Mouse (Mus musculus): ENCODE data around the gene Pde4c. TPM values are rescaled to one million over a fixed set of nuclear protein-coding genes. Genes with fewer than 3 reads are reported as not detected.

The Pde4c gene
- polyA plus RNA-seq, 1 experiment from 2014 or later, result 0.21 TPM

- Histone ChIP-seq H3K27me3 (0 out of 2 replicates have a peak, but pooled peaks cover 3% of the 10 kb centered on the region), H3K4me3 (peak overlapping the region; percentile 60), H3K4me2 (peak overlapping the region; percentile 86), H3K36me3 (peaks cover 4% of the 10 kb centered on the region; the same call in 1 of the 2 replicates), H3K27ac (replicated peaks) (peak overlapping the region; percentile 89), H3K9me3 (no peaks in the 10 kb centered on the region), H3K4me1 (replicated peaks) (peaks cover 60% of the 10 kb centered on the region), H3K9ac (peak overlapping the region; percentile 75)
- under 1% methylated on average over 20 of the region's 20 CpGs for WGBS
- no peak; the same call in 1 of the 2 replicates for ATAC-seq (ENCODE audit: low FRiP score, low read depth)
These were observed 69.2 kb downstream of the Pde4c start for GRCm38 (mm10) chr8:70792700-70793099.

- Histone ChIP-seq H3K9ac (no peak overlapping the region), H3K4me2 (no peak overlapping the region), H3K9me3 (no peaks in the 10 kb centered on the region), H3K4me1 (replicated peaks) (peaks cover 58% of the 10 kb centered on the region), H3K4me3 (no peak overlapping the region), H3K27ac (replicated peaks) (no peak overlapping the region), H3K27me3 (peaks cover 6% of the 10 kb centered on the region), H3K36me3 (no peaks in the 10 kb centered on the region)
- WGBS, result 96% methylated on average over 2 of the region's 2 CpGs
- ATAC-seq (ENCODE audit: low FRiP score, low read depth), result no peak
These were observed 70.7 kb downstream of the Pde4c start for GRCm38 (mm10) chr8:70794215-70794614.

- Histone ChIP-seq H3K4me2 (0 out of 2 replicates have a peak overlapping the region, but pooled peaks have one; percentile 97), H3K9ac (no peak overlapping the region), H3K4me1 (replicated peaks) (peaks cover 56% of the 10 kb centered on the region), H3K27ac (replicated peaks) (no peak overlapping the region), H3K9me3 (no peaks in the 10 kb centered on the region), H3K36me3 (no peaks in the 10 kb centered on the region), H3K4me3 (no peak overlapping the region), H3K27me3 (peaks cover 12% of the 10 kb centered on the region)
- WGBS, result 86% methylated on average over 2 of the region's 2 CpGs
- ATAC-seq (ENCODE audit: low FRiP score, low read depth), result no peak
These were observed 71.8 kb downstream of the Pde4c start for GRCm38 (mm10) chr8:70795370-70795769.

- Histone ChIP-seq H3K9me3 (no peaks in the 10 kb centered on the region), H3K36me3 (no peaks in the 10 kb centered on the region), H3K4me2 (peak overlapping the region; percentile 97), H3K9ac (peak overlapping the region; percentile 69), H3K27me3 (peaks cover 12% of the 10 kb centered on the region), H3K4me1 (replicated peaks) (peaks cover 47% of the 10 kb centered on the region), H3K27ac (replicated peaks) (peak overlapping the region; percentile 50; the same call in 1 of the 2 replicates), H3K4me3 (peak overlapping the region; percentile 67)
- ATAC-seq (ENCODE audit: low FRiP score, low read depth), result peak; percentile 0; the same call in 1 of the 2 replicates
- under 1% methylated on average over 54 of the region's 54 CpGs for WGBS
These were observed 73.0 kb downstream of the Pde4c start for GRCm38 (mm10) chr8:70796403-70797080.

GRCm38 (mm10) chr8:70797081-70798070 is 73.9 kb downstream of the Pde4c start:
- 0 out of 2 replicates have a peak overlapping the region, but pooled peaks have one; percentile 30 for H3K27ac ChIP-seq (replicated peaks)

GRCm38 (mm10) chr8:70798281-70798680 is 74.8 kb downstream of the Pde4c start:
- peak overlapping the region; percentile 97 for H3K4me2 ChIP-seq
- peak overlapping the region; percentile 67 for H3K4me3 ChIP-seq
- 8% methylated on average over 15 of the region's 15 CpGs for WGBS
- peaks cover 28% of the 10 kb centered on the region for H3K27me3 ChIP-seq
- no peak for ATAC-seq (ENCODE audit: low FRiP score, low read depth)
- no peak overlapping the region for H3K9ac ChIP-seq
- H3K27ac ChIP-seq (replicated peaks), result no peak overlapping the region
- H3K36me3 ChIP-seq, result no peaks in the 10 kb centered on the region
- H3K9me3 ChIP-seq, result no peaks in the 10 kb centered on the region
- peaks cover 33% of the 10 kb centered on the region for H3K4me1 ChIP-seq (replicated peaks)

More at GRCm38 (mm10) chr8:70797081-70798070, 73.9 kb downstream of the Pde4c start:
- H3K36me3 ChIP-seq, result no peaks in the 10 kb centered on the region
- peak overlapping the region; percentile 97 for H3K4me2 ChIP-seq
- WGBS, result under 1% methylated on average over 57 of the region's 57 CpGs
- peak; percentile 87 for ATAC-seq (ENCODE audit: low FRiP score, low read depth)
- no peaks in the 10 kb centered on the region for H3K9me3 ChIP-seq
- H3K27me3 ChIP-seq, result peaks cover 19% of the 10 kb centered on the region
- H3K9ac ChIP-seq, result peak overlapping the region; percentile 69
- H3K4me1 ChIP-seq (replicated peaks), result peaks cover 41% of the 10 kb centered on the region
- H3K4me3 ChIP-seq, result peak overlapping the region; percentile 67

GRCm38 (mm10) chr8:70800648-70801047 is 77.1 kb downstream of the Pde4c start:
- no peak overlapping the region for H3K4me2 ChIP-seq
- H3K27ac ChIP-seq (replicated peaks), result no peak overlapping the region
- H3K27me3 ChIP-seq, result peaks cover 45% of the 10 kb centered on the region
- no peak for ATAC-seq (ENCODE audit: low FRiP score, low read depth)
- H3K36me3 ChIP-seq, result no peaks in the 10 kb centered on the region
- WGBS, result 46% methylated on average over 10 of the region's 10 CpGs
- no peak overlapping the region for H3K4me3 ChIP-seq
- no peak overlapping the region for H3K9ac ChIP-seq
- H3K9me3 ChIP-seq, result no peaks in the 10 kb centered on the region
- peaks cover 42% of the 10 kb centered on the region for H3K4me1 ChIP-seq (replicated peaks)

Small RNA genes within 50 kb of the gene (microRNA-seq; reads per million reads assigned to microRNA genes)
- not detected for gene Mir7240

Other genes starting within 250 kb of the Pde4c start
- 29.5 and 33.6 TPM in 2 replicates for gene Klhl26, start 246.8 kb upstream of the Pde4c start, polyA plus RNA-seq (2015; fragmentation: Nextera tagmentation; extraction: Ambion mirVana)
- 133 and 145 TPM in 2 replicates for gene Tmem59l, start 236.4 kb upstream of the Pde4c start, polyA plus RNA-seq (2015; fragmentation: Nextera tagmentation; extraction: Ambion mirVana)
- 7.0 and 8.6 TPM in 2 replicates for gene Crlf1, start 230.6 kb upstream of the Pde4c start, polyA plus RNA-seq (2015; fragmentation: Nextera tagmentation; extraction: Ambion mirVana)
- gene Rex1bd, start 217.0 kb upstream of the Pde4c start, polyA plus RNA-seq (2015; fragmentation: Nextera tagmentation; extraction: Ambion mirVana), result 161 and 177 TPM in 2 replicates
- 652 and 684 TPM in 2 replicates for gene Uba52, start 212.9 kb upstream of the Pde4c start, polyA plus RNA-seq (2015; fragmentation: Nextera tagmentation; extraction: Ambion mirVana)
- gene Fkbp8, start 196.0 kb upstream of the Pde4c start, polyA plus RNA-seq (2015; fragmentation: Nextera tagmentation; extraction: Ambion mirVana), result 393 and 420 TPM in 2 replicates
- gene Kxd1, start 195.8 kb upstream of the Pde4c start, polyA plus RNA-seq (2015; fragmentation: Nextera tagmentation; extraction: Ambion mirVana), result 48.5 and 49.0 TPM in 2 replicates
- gene Ell, start 184.3 kb upstream of the Pde4c start, polyA plus RNA-seq (2015; fragmentation: Nextera tagmentation; extraction: Ambion mirVana), result 15.1 and 20.9 TPM in 2 replicates
- 146 and 152 TPM in 2 replicates for gene Isyna1, start 129.3 kb upstream of the Pde4c start, polyA plus RNA-seq (2015; fragmentation: Nextera tagmentation; extraction: Ambion mirVana)
- gene Ssbp4, start 114.8 kb upstream of the Pde4c start, polyA plus RNA-seq (2015; fragmentation: Nextera tagmentation; extraction: Ambion mirVana), result 150 and 172 TPM in 2 replicates
- gene Lrrc25, start 107.6 kb upstream of the Pde4c start, polyA plus RNA-seq (2015; fragmentation: Nextera tagmentation; extraction: Ambion mirVana), result 1.1 and 2.2 TPM in 2 replicates
- gene Gdf15, start 91.3 kb upstream of the Pde4c start, polyA plus RNA-seq (2015; fragmentation: Nextera tagmentation; extraction: Ambion mirVana), result 0.25 and 0.30 TPM in 2 replicates
- gene Pgpep1, start 63.3 kb upstream of the Pde4c start, polyA plus RNA-seq (2015; fragmentation: Nextera tagmentation; extraction: Ambion mirVana), result 76.5 and 77.8 TPM in 2 replicates
- 192 and 193 TPM in 2 replicates for gene Lsm4, start 50.5 kb upstream of the Pde4c start, polyA plus RNA-seq (2015; fragmentation: Nextera tagmentation; extraction: Ambion mirVana)
- gene Jund, start 24.8 kb upstream of the Pde4c start, polyA plus RNA-seq (2015; fragmentation: Nextera tagmentation; extraction: Ambion mirVana), result 98.4 and 105 TPM in 2 replicates
- 0.09 TPM in 2 replicates for gene Iqcn, start 20.3 kb upstream of the Pde4c start, polyA plus RNA-seq (2015; fragmentation: Nextera tagmentation; extraction: Ambion mirVana)
- not detected in 2 replicates for gene Gm3336, start 5.2 kb upstream of the Pde4c start, polyA plus RNA-seq (2015; fragmentation: Nextera tagmentation; extraction: Ambion mirVana)
- 503 and 561 TPM in 2 replicates for gene Rab3a, start 31.0 kb downstream of the Pde4c start, polyA plus RNA-seq (2015; fragmentation: Nextera tagmentation; extraction: Ambion mirVana)
- gene Mpv17l2, start 37.2 kb downstream of the Pde4c start, polyA plus RNA-seq (2015; fragmentation: Nextera tagmentation; extraction: Ambion mirVana), result 40.4 and 44.9 TPM in 2 replicates
- 104 and 113 TPM in 2 replicates for gene Pik3r2, start 53.0 kb downstream of the Pde4c start, polyA plus RNA-seq (2015; fragmentation: Nextera tagmentation; extraction: Ambion mirVana)
- gene Mast3, start 81.3 kb downstream of the Pde4c start, polyA plus RNA-seq (2015; fragmentation: Nextera tagmentation; extraction: Ambion mirVana), result 21.2 and 25.1 TPM in 2 replicates
- gene Il12rb1, start 84.7 kb downstream of the Pde4c start, polyA plus RNA-seq (2015; fragmentation: Nextera tagmentation; extraction: Ambion mirVana), result 0.14 TPM in 1 of 2 replicates, not detected in the other
- gene Arrdc2, start 116.0 kb downstream of the Pde4c start, polyA plus RNA-seq (2015; fragmentation: Nextera tagmentation; extraction: Ambion mirVana), result 7.8 and 8.0 TPM in 2 replicates
- 19.2 and 19.8 TPM in 2 replicates for gene Kcnn1, start 139.5 kb downstream of the Pde4c start, polyA plus RNA-seq (2015; fragmentation: Nextera tagmentation; extraction: Ambion mirVana)
- gene Ccdc124, start 150.2 kb downstream of the Pde4c start, polyA plus RNA-seq (2015; fragmentation: Nextera tagmentation; extraction: Ambion mirVana), result 166 and 176 TPM in 2 replicates
- 1.7 and 1.9 TPM in 2 replicates for gene Slc5a5, start 169.0 kb downstream of the Pde4c start, polyA plus RNA-seq (2015; fragmentation: Nextera tagmentation; extraction: Ambion mirVana)
- 2,082 and 2,226 TPM in 2 replicates for gene Rpl18a, start 173.7 kb downstream of the Pde4c start, polyA plus RNA-seq (2015; fragmentation: Nextera tagmentation; extraction: Ambion mirVana)
- 62.0 and 68.5 TPM in 2 replicates for gene Map1s, start 182.2 kb downstream of the Pde4c start, polyA plus RNA-seq (2015; fragmentation: Nextera tagmentation; extraction: Ambion mirVana)